Mouse (Mus musculus): ENCODE measurements around the gene Ephb3. TPM values are rescaled to one million over a fixed set of nuclear protein-coding genes. Genes with fewer than 3 reads are reported as not detected.

The Ephb3 gene
- polyA plus RNA-seq, 1 experiment from 2014 or later = 53.3 TPM

- WGBS = 2% methylated on average over 32 of the region's 33 CpGs
- no peaks in the 10 kb centered on the region for H3K27me3 ChIP-seq
- ATAC-seq (ENCODE audit: insufficient number of reproducible peaks, low FRiP score, low TSS enrichment, low read depth) = peak; percentile 44
- peak overlapping the region; percentile 40 for H3K9ac ChIP-seq
- peak overlapping the region; percentile 43 for H3K4me3 ChIP-seq (replicated peaks)
- H3K9me3 ChIP-seq (replicated peaks) = no peaks in the 10 kb centered on the region
- no peaks in the 10 kb centered on the region for H3K36me3 ChIP-seq
- H3K4me1 ChIP-seq = peaks cover 69% of the 10 kb centered on the region
- H3K4me2 ChIP-seq (replicated peaks) = peak overlapping the region; percentile 89
- peak overlapping the region; percentile 88 for H3K27ac ChIP-seq (replicated peaks)
Measured at GRCm38 (mm10) chr16:21246391-21247036, 42.0 kb downstream of the Ephb3 start.

- Histone ChIP-seq H3K27ac (replicated peaks) (peak overlapping the region; percentile 88), H3K36me3 (no peaks in the 10 kb centered on the region), H3K9me3 (replicated peaks) (no peaks in the 10 kb centered on the region), H3K4me2 (replicated peaks) (peak overlapping the region; percentile 89), H3K4me3 (replicated peaks) (peak overlapping the region; percentile 43), H3K4me1 (peaks cover 69% of the 10 kb centered on the region), H3K9ac (0 out of 2 replicates have a peak overlapping the region, but pooled peaks have one; percentile 40), H3K27me3 (no peaks in the 10 kb centered on the region)
- WGBS = 2% methylated on average over 4 of the region's 4 CpGs
- no peak for ATAC-seq (ENCODE audit: insufficient number of reproducible peaks, low FRiP score, low TSS enrichment, low read depth)
Measured at GRCm38 (mm10) chr16:21247037-21247432, 42.5 kb downstream of the Ephb3 start.

GRCm38 (mm10) chr16:21247871-21248712 lies 43.5 kb downstream of the Ephb3 start:
- Histone ChIP-seq H3K27me3 (no peaks in the 10 kb centered on the region), H3K36me3 (no peaks in the 10 kb centered on the region), H3K27ac (replicated peaks) (peak overlapping the region; percentile 88), H3K9me3 (replicated peaks) (no peaks in the 10 kb centered on the region), H3K4me3 (replicated peaks) (peak overlapping the region; percentile 45), H3K4me1 (peaks cover 63% of the 10 kb centered on the region), H3K9ac (peak overlapping the region; percentile 39), H3K4me2 (replicated peaks) (peak overlapping the region; percentile 89)
- 8% methylated on average over 38 of the region's 38 CpGs for WGBS
- ATAC-seq (ENCODE audit: insufficient number of reproducible peaks, low FRiP score, low TSS enrichment, low read depth) = peak; percentile 36; the same call in 1 of the 2 replicates

GRCm38 (mm10) chr16:21248713-21249531 lies 44.4 kb downstream of the Ephb3 start:
- H3K27ac ChIP-seq (replicated peaks) = peak overlapping the region; percentile 88
- ATAC-seq (ENCODE audit: insufficient number of reproducible peaks, low FRiP score, low TSS enrichment, low read depth) = no peak

GRCm38 (mm10) chr16:21252401-21252955 lies 47.9 kb downstream of the Ephb3 start:
- peak; percentile 22; the same call in 1 of the 2 replicates for ATAC-seq (ENCODE audit: insufficient number of reproducible peaks, low FRiP score, low TSS enrichment, low read depth)
- Histone ChIP-seq H3K27me3 (no peaks in the 10 kb centered on the region), H3K9me3 (replicated peaks) (no peaks in the 10 kb centered on the region), H3K4me3 (replicated peaks) (no peak overlapping the region), H3K4me1 (peaks cover 25% of the 10 kb centered on the region), H3K4me2 (replicated peaks) (no peak overlapping the region), H3K9ac (no peak overlapping the region), H3K36me3 (no peaks in the 10 kb centered on the region), H3K27ac (replicated peaks) (peak overlapping the region; percentile 65)
- 38% methylated on average over 11 of the region's 11 CpGs for WGBS

More at GRCm38 (mm10) chr16:21248713-21249531, 44.4 kb downstream of the Ephb3 start:
- WGBS = 5% methylated on average over 39 of the region's 39 CpGs
- H3K27me3 ChIP-seq = no peaks in the 10 kb centered on the region
- no peaks in the 10 kb centered on the region for H3K9me3 ChIP-seq (replicated peaks)
- no peaks in the 10 kb centered on the region for H3K36me3 ChIP-seq
- H3K4me2 ChIP-seq (replicated peaks) = peak overlapping the region; percentile 89
- H3K9ac ChIP-seq = peak overlapping the region; percentile 39
- peaks cover 59% of the 10 kb centered on the region for H3K4me1 ChIP-seq
- peak overlapping the region; percentile 45 for H3K4me3 ChIP-seq (replicated peaks)

- no peak for ATAC-seq (ENCODE audit: insufficient number of reproducible peaks, low FRiP score, low TSS enrichment, low read depth)
- Histone ChIP-seq H3K4me3 (replicated peaks) (no peak overlapping the region), H3K9ac (no peak overlapping the region), H3K9me3 (replicated peaks) (no peaks in the 10 kb centered on the region), H3K4me2 (replicated peaks) (no peak overlapping the region), H3K27ac (replicated peaks) (0 out of 2 replicates have a peak overlapping the region, but pooled peaks have one; percentile 9), H3K27me3 (no peaks in the 10 kb centered on the region), H3K36me3 (no peaks in the 10 kb centered on the region), H3K4me1 (peaks cover 7% of the 10 kb centered on the region; the same call in 1 of the 2 replicates)
- WGBS = 59% methylated on average over 11 of the region's 11 CpGs
Measured at GRCm38 (mm10) chr16:21255574-21256304, 51.2 kb downstream of the Ephb3 start.

GRCm38 (mm10) chr16:21256514-21257305 lies 52.2 kb downstream of the Ephb3 start:
- H3K27ac ChIP-seq (replicated peaks) = no peak overlapping the region

GRCm38 (mm10) chr16:21265417-21265816 lies 60.9 kb downstream of the Ephb3 start:
- Histone ChIP-seq H3K4me1 (no peaks in the 10 kb centered on the region), H3K4me2 (replicated peaks) (no peak overlapping the region), H3K9me3 (replicated peaks) (no peaks in the 10 kb centered on the region), H3K27me3 (no peaks in the 10 kb centered on the region), H3K36me3 (no peaks in the 10 kb centered on the region), H3K9ac (no peak overlapping the region), H3K4me3 (replicated peaks) (no peak overlapping the region), H3K27ac (replicated peaks) (no peak overlapping the region)
- ATAC-seq (ENCODE audit: insufficient number of reproducible peaks, low FRiP score, low TSS enrichment, low read depth) = no peak
- WGBS = 86% methylated on average over 7 of the region's 7 CpGs

More at GRCm38 (mm10) chr16:21256514-21257305, 52.2 kb downstream of the Ephb3 start:
- no peak for ATAC-seq (ENCODE audit: insufficient number of reproducible peaks, low FRiP score, low TSS enrichment, low read depth)
- Histone ChIP-seq H3K4me2 (replicated peaks) (no peak overlapping the region), H3K27me3 (no peaks in the 10 kb centered on the region), H3K9me3 (replicated peaks) (no peaks in the 10 kb centered on the region), H3K36me3 (no peaks in the 10 kb centered on the region), H3K9ac (no peak overlapping the region), H3K4me1 (peaks cover 7% of the 10 kb centered on the region; the same call in 1 of the 2 replicates), H3K4me3 (replicated peaks) (no peak overlapping the region)
- WGBS = 89% methylated on average over 12 of the region's 12 CpGs

GRCm38 (mm10) chr16:21269775-21270174 lies 65.2 kb downstream of the Ephb3 start:
- H3K36me3 ChIP-seq = no peaks in the 10 kb centered on the region
- H3K9ac ChIP-seq = no peak overlapping the region
- no peak overlapping the region for H3K4me3 ChIP-seq (replicated peaks)
- no peaks in the 10 kb centered on the region for H3K9me3 ChIP-seq (replicated peaks)
- no peak overlapping the region for H3K27ac ChIP-seq (replicated peaks)
- H3K4me2 ChIP-seq (replicated peaks) = no peak overlapping the region
- no peak for ATAC-seq (ENCODE audit: insufficient number of reproducible peaks, low FRiP score, low TSS enrichment, low read depth)
- WGBS = 49% methylated on average over 8 of the region's 8 CpGs
- H3K4me1 ChIP-seq = peaks cover 34% of the 10 kb centered on the region
- no peaks in the 10 kb centered on the region for H3K27me3 ChIP-seq

Data from embryonic facial prominence, embryonic 15.5 days (tissue).